Mouse (Mus musculus): ENCODE measurements around the gene Map4k3. TPM values are rescaled to one million over a fixed set of nuclear protein-coding genes. Genes with fewer than 3 reads are reported as not detected.

The Map4k3 gene
- polyA plus RNA-seq, 1 experiment from 2014 or later = 34.7 TPM

- WGBS = 63% methylated on average over 5 of the region's 5 CpGs
- H3K36me3 ChIP-seq = peaks cover 12% of the 10 kb centered on the region; the same call in 1 of the 2 replicates
- no peak overlapping the region for H3K4me2 ChIP-seq (replicated peaks)
- H3K4me3 ChIP-seq = no peak overlapping the region
- no peak overlapping the region for H3K27ac ChIP-seq
- no peak overlapping the region for H3K9ac ChIP-seq
- H3K4me1 ChIP-seq = no peaks in the 10 kb centered on the region
- no peaks in the 10 kb centered on the region for H3K9me3 ChIP-seq
- H3K27me3 ChIP-seq = no peaks in the 10 kb centered on the region
- ATAC-seq (ENCODE audit: insufficient number of reproducible peaks, insufficient read depth, low FRiP score, low TSS enrichment) = 0 out of 2 replicates have a peak, but pooled peaks have one; percentile 35
Measured at GRCm38 (mm10) chr17:80620786-80621423, 107.4 kb downstream of the Map4k3 start.

GRCm38 (mm10) chr17:80619556-80619955 is 108.7 kb downstream of the Map4k3 start:
- H3K4me2 ChIP-seq (replicated peaks) = no peak overlapping the region
- no peak overlapping the region for H3K4me3 ChIP-seq
- no peak overlapping the region for H3K9ac ChIP-seq
- no peaks in the 10 kb centered on the region for H3K27me3 ChIP-seq
- H3K27ac ChIP-seq = no peak overlapping the region
- H3K4me1 ChIP-seq = no peaks in the 10 kb centered on the region
- H3K36me3 ChIP-seq = peaks cover 24% of the 10 kb centered on the region
- 90% methylated on average over 13 of the region's 13 CpGs for WGBS
- no peak for ATAC-seq (ENCODE audit: insufficient number of reproducible peaks, insufficient read depth, low FRiP score, low TSS enrichment)
- no peaks in the 10 kb centered on the region for H3K9me3 ChIP-seq

GRCm38 (mm10) chr17:80618890-80619289 is 109.4 kb downstream of the Map4k3 start:
- Histone ChIP-seq H3K27ac (no peak overlapping the region), H3K9ac (no peak overlapping the region), H3K4me1 (no peaks in the 10 kb centered on the region), H3K27me3 (no peaks in the 10 kb centered on the region), H3K9me3 (no peaks in the 10 kb centered on the region), H3K4me2 (replicated peaks) (no peak overlapping the region), H3K4me3 (no peak overlapping the region), H3K36me3 (peaks cover 28% of the 10 kb centered on the region)
- WGBS = 87% methylated on average over 5 of the region's 5 CpGs
- no peak for ATAC-seq (ENCODE audit: insufficient number of reproducible peaks, insufficient read depth, low FRiP score, low TSS enrichment)

GRCm38 (mm10) chr17:80603806-80604205 is 124.5 kb downstream of the Map4k3 start:
- Histone ChIP-seq H3K4me1 (no peaks in the 10 kb centered on the region), H3K4me3 (no peak overlapping the region), H3K9ac (no peak overlapping the region), H3K27me3 (no peaks in the 10 kb centered on the region), H3K27ac (no peak overlapping the region), H3K4me2 (replicated peaks) (no peak overlapping the region), H3K36me3 (peaks cover 78% of the 10 kb centered on the region), H3K9me3 (no peaks in the 10 kb centered on the region)
- no peak for ATAC-seq (ENCODE audit: insufficient number of reproducible peaks, insufficient read depth, low FRiP score, low TSS enrichment)
- 86% methylated on average over 6 of the region's 6 CpGs for WGBS

GRCm38 (mm10) chr17:80603079-80603625 is 125.1 kb downstream of the Map4k3 start:
- Histone ChIP-seq H3K9ac (no peak overlapping the region), H3K36me3 (peaks cover 72% of the 10 kb centered on the region), H3K4me3 (no peak overlapping the region), H3K27me3 (no peaks in the 10 kb centered on the region), H3K27ac (no peak overlapping the region), H3K4me1 (no peaks in the 10 kb centered on the region), H3K9me3 (no peaks in the 10 kb centered on the region), H3K4me2 (replicated peaks) (no peak overlapping the region)
- ATAC-seq (ENCODE audit: insufficient number of reproducible peaks, insufficient read depth, low FRiP score, low TSS enrichment) = no peak
- WGBS = 90% methylated on average over 19 of the region's 19 CpGs

GRCm38 (mm10) chr17:80601371-80601770 is 126.9 kb downstream of the Map4k3 start:
- Histone ChIP-seq H3K9me3 (no peaks in the 10 kb centered on the region), H3K27ac (no peak overlapping the region), H3K27me3 (no peaks in the 10 kb centered on the region), H3K4me1 (no peaks in the 10 kb centered on the region), H3K36me3 (peaks cover 78% of the 10 kb centered on the region), H3K9ac (no peak overlapping the region), H3K4me2 (replicated peaks) (no peak overlapping the region), H3K4me3 (no peak overlapping the region)
- 64% methylated on average over 13 of the region's 13 CpGs for WGBS
- ATAC-seq (ENCODE audit: insufficient number of reproducible peaks, insufficient read depth, low FRiP score, low TSS enrichment) = no peak

GRCm38 (mm10) chr17:80583051-80583450 is 145.2 kb downstream of the Map4k3 start:
- Histone ChIP-seq H3K9me3 (no peaks in the 10 kb centered on the region), H3K9ac (no peak overlapping the region), H3K4me3 (no peak overlapping the region), H3K36me3 (peaks cover 44% of the 10 kb centered on the region), H3K4me2 (replicated peaks) (no peak overlapping the region), H3K4me1 (no peaks in the 10 kb centered on the region), H3K27me3 (no peaks in the 10 kb centered on the region), H3K27ac (no peak overlapping the region)
- no peak for ATAC-seq (ENCODE audit: insufficient number of reproducible peaks, insufficient read depth, low FRiP score, low TSS enrichment)
- 98% methylated on average over 6 of the region's 6 CpGs for WGBS

- Histone ChIP-seq H3K27ac (no peak overlapping the region), H3K36me3 (peaks cover 34% of the 10 kb centered on the region)
- 78% methylated on average over 6 of the region's 6 CpGs for WGBS
Measured at GRCm38 (mm10) chr17:80579901-80580300, 148.4 kb downstream of the Map4k3 start.

GRCm38 (mm10) chr17:80579089-80579488 is 149.2 kb downstream of the Map4k3 start:
- no peak for ATAC-seq (ENCODE audit: insufficient number of reproducible peaks, insufficient read depth, low FRiP score, low TSS enrichment)
- no peak overlapping the region for H3K9ac ChIP-seq
- H3K27ac ChIP-seq = no peak overlapping the region
- H3K4me2 ChIP-seq (replicated peaks) = no peak overlapping the region
- peaks cover 28% of the 10 kb centered on the region for H3K36me3 ChIP-seq
- H3K4me3 ChIP-seq = no peak overlapping the region
- 90% methylated on average over 9 of the region's 9 CpGs for WGBS
- H3K4me1 ChIP-seq = peaks cover 9% of the 10 kb centered on the region; the same call in 1 of the 2 replicates
- no peaks in the 10 kb centered on the region for H3K27me3 ChIP-seq
- no peaks in the 10 kb centered on the region for H3K9me3 ChIP-seq

More at GRCm38 (mm10) chr17:80579901-80580300, 148.4 kb downstream of the Map4k3 start:
- no peak for ATAC-seq (ENCODE audit: insufficient number of reproducible peaks, insufficient read depth, low FRiP score, low TSS enrichment)
- H3K4me2 ChIP-seq (replicated peaks) = no peak overlapping the region
- no peaks in the 10 kb centered on the region for H3K27me3 ChIP-seq
- no peak overlapping the region for H3K9ac ChIP-seq
- no peak overlapping the region for H3K4me3 ChIP-seq
- H3K4me1 ChIP-seq = peaks cover 9% of the 10 kb centered on the region; the same call in 1 of the 2 replicates
- no peaks in the 10 kb centered on the region for H3K9me3 ChIP-seq

- Histone ChIP-seq H3K9me3 (no peaks in the 10 kb centered on the region), H3K27me3 (no peaks in the 10 kb centered on the region), H3K9ac (no peak overlapping the region), H3K4me2 (replicated peaks) (no peak overlapping the region), H3K4me3 (no peak overlapping the region), H3K4me1 (peaks cover 9% of the 10 kb centered on the region; the same call in 1 of the 2 replicates), H3K27ac (no peak overlapping the region), H3K36me3 (peaks cover 18% of the 10 kb centered on the region; the same call in 1 of the 2 replicates)
- ATAC-seq (ENCODE audit: insufficient number of reproducible peaks, insufficient read depth, low FRiP score, low TSS enrichment) = no peak
- 95% methylated on average over 1 of the region's 1 CpGs for WGBS
Measured at GRCm38 (mm10) chr17:80578041-80578440, 150.2 kb downstream of the Map4k3 start.

GRCm38 (mm10) chr17:80577639-80578038 is 150.6 kb downstream of the Map4k3 start, which contains the start of gene Cdkl4:
Gene Cdkl4, minus strand, starts transcription at chr17:80577813.
- peak within 1 kb of the TSS; percentile 61 for H3K9ac ChIP-seq
- H3K27ac ChIP-seq = no peak within 1 kb of the TSS
- H3K4me1 ChIP-seq = peaks cover 9% of the 10 kb centered on the region; the same call in 1 of the 2 replicates
- H3K9me3 ChIP-seq = no peaks in the 10 kb centered on the region
- H3K4me2 ChIP-seq (replicated peaks) = peak within 1 kb of the TSS; percentile 92
- peaks cover 16% of the 10 kb centered on the region; the same call in 1 of the 2 replicates for H3K36me3 ChIP-seq
- H3K27me3 ChIP-seq = no peaks in the 10 kb centered on the region
- WGBS = 73% methylated on average over 15 of the region's 15 CpGs
- peak within 1 kb of the TSS; percentile 52 for H3K4me3 ChIP-seq
- no peak for ATAC-seq (ENCODE audit: insufficient number of reproducible peaks, insufficient read depth, low FRiP score, low TSS enrichment)

GRCm38 (mm10) chr17:80577214-80577613 is 151.1 kb downstream of the Map4k3 start:
- Histone ChIP-seq H3K4me2 (replicated peaks) (peak overlapping the region; percentile 92), H3K27ac (no peak overlapping the region), H3K27me3 (no peaks in the 10 kb centered on the region), H3K9me3 (no peaks in the 10 kb centered on the region), H3K36me3 (peaks cover 11% of the 10 kb centered on the region; the same call in 1 of the 2 replicates), H3K4me1 (peaks cover 9% of the 10 kb centered on the region; the same call in 1 of the 2 replicates), H3K4me3 (peak overlapping the region; percentile 52), H3K9ac (peak overlapping the region; percentile 61)
- WGBS = 2% methylated on average over 30 of the region's 30 CpGs
- ATAC-seq (ENCODE audit: insufficient number of reproducible peaks, insufficient read depth, low FRiP score, low TSS enrichment) = peak; percentile 85
